Mouse (Mus musculus) cortical plate, adult 2 months (tissue): ENCODE measurements around the gene Kcnn4.

ENCODE experiments used
- CTCF ChIP-seq: fragments of 200-500 bp; IDR thresholded peaks from 2 replicates; pipeline ENCODE4 v1.5.1; 2011; ENCODE audit warnings: mild to moderate bottlenecking, control low read depth, low read length; ENCODE audit not compliant: insufficient read depth; ENCODE audit errors: extremely low read depth
- POLR2A ChIP-seq: fragments of 200-500 bp; IDR thresholded peaks from 2 replicates; pipeline ENCODE4 v1.6.1; 2011; ENCODE audit warnings: mild to moderate bottlenecking, low read length, control low read depth; ENCODE audit not compliant: insufficient read depth; ENCODE audit errors: extremely low read depth

DNA sequence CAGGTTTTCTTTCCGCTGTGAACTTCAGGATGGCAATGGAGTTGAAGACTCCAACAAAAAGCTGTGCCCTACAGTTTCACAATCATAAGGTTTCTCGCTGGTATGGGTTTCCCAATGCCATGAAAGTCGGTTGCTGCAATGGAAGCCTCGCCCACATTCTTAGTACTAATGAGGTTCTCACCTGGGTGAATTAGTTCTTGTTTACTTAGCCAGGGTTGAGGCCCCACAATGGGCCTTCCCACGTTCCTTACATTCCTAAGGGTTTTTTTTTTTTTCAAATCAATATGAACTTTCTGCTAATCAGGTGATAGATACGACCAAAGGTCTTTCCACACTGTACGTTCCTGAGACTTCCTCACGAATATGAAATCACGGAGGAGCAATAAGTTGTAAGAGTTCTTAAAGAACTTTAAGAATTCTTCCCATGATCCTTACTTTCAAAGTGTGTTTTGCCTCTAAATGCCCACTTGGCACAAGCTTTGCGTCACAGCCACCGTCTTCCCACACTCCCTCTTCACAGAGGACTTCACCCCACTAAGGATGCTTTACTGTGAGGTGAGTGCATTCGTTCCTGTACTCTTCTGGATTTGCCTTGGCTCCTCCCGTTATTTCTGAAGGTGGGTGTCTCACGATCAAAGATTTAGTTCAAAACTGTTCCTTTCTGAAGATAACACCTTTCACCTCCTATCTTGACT is 42.6 kb upstream of the Kcnn4 start:
- TF ChIP-seq POLR2A (no peak), CTCF (no peak)
